Mouse (Mus musculus) erythroblast, embryonic 14.5 days (primary cell): ENCODE measurements around the gene Nfe2l3.

Source experiments
- GATA1 ChIP-seq: IDR thresholded peaks from 2 replicates; pipeline ENCODE4 v1.6.1; 2012; ENCODE audit warnings: low read length, inconsistent platforms, mixed read lengths
- TAL1 ChIP-seq: IDR thresholded peaks from 3 replicates; pipeline ENCODE4 v1.6.1; 2012; ENCODE audit warnings: low read length, inconsistent platforms, mixed read lengths

DNA sequence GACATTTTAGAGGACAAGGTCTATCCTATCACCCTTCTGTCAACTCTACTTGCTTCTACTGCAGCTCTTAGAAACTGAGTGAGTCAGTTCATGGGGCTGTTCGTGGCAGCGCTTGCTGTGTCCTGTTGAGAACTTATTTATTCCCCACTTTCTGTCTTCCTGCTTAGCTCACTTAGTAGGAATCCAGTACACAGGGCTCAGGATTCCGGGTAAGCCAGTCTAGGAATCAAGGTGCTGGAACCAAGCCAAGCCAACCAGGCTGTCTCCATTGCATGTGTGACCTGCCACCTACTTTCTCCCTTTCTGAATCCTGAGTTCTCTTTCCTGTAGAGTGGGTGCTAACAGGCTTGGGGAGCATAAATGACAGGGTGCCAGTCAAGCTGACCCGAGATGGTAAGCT, 5.2 kb downstream of the Nfe2l3 start:
- no peak for TF ChIP-seq GATA1
- TF ChIP-seq TAL1: no peak
